Mouse (Mus musculus) embryonic facial prominence, embryonic 13.5 days (tissue): ENCODE data around the gene 4933407L21Rik. TPM values are rescaled to one million over a fixed set of nuclear protein-coding genes. Genes with fewer than 3 reads are reported as not detected.

Experiments
- ATAC-seq: fragments of 200-750 bp; cut with Nextera tagmentation; 2 replicates; pipeline ENCODE4 v1.8.0; 2017; ENCODE audit warnings: low read depth; ENCODE audit not compliant: insufficient number of reproducible peaks, insufficient read depth, low FRiP score, low TSS enrichment
- H3K27ac ChIP-seq: fragments of 300-500 bp; sonication (generic); 2 replicates; pipeline ENCODE4 v1.5.1; 2015; ENCODE audit warnings: moderate library complexity, mild to moderate bottlenecking, inconsistent platforms
- H3K27me3 ChIP-seq: fragments of 300-500 bp; sonication (generic); 2 replicates; pipeline ENCODE4 v1.6.1; 2015; ENCODE audit warnings: mild to moderate bottlenecking, inconsistent platforms
- H3K36me3 ChIP-seq: fragments of 300-500 bp; sonication (generic); 2 replicates; pipeline ENCODE4 v1.6.1; 2015; ENCODE audit warnings: mild to moderate bottlenecking, inconsistent platforms
- H3K4me1 ChIP-seq: fragments of 300-500 bp; sonication (generic); 2 replicates; pipeline ENCODE4 v1.6.1; 2015; ENCODE audit warnings: inconsistent platforms
- H3K4me2 ChIP-seq: fragments of 300-500 bp; sonication (generic); 2 replicates; pipeline ENCODE4 v1.6.1; 2015; ENCODE audit warnings: moderate library complexity, mild to moderate bottlenecking, inconsistent platforms
- H3K4me3 ChIP-seq: fragments of 300-500 bp; sonication (generic); 2 replicates; pipeline ENCODE4 v1.5.1; 2015; ENCODE audit warnings: mild to moderate bottlenecking, inconsistent platforms
- H3K9ac ChIP-seq: fragments of 300-500 bp; sonication (generic); 2 replicates; pipeline ENCODE4 v1.6.1; 2015; ENCODE audit warnings: mild to moderate bottlenecking, inconsistent platforms
- H3K9me3 ChIP-seq: fragments of 300-500 bp; sonication (generic); 2 replicates; pipeline ENCODE4 v1.6.1; 2016; ENCODE audit warnings: inconsistent platforms
- WGBS: fragments of 180-500 bp; shearing (Covaris S2); methylation state at CpG from one replicate; pipeline ENCODE4 v1.1.7; 2015; ENCODE audit warnings: mixed read lengths; 5-methylcytosine and 5-hydroxymethylcytosine counted together
- polyA plus RNA-seq: library from polyadenylated mRNA; unstranded; fragments of >200 nt; fragmentation: Nextera tagmentation; extraction: Ambion mirVana; gene quantifications from 2 replicates; pipeline ENCODE4 v1.2.1, GENCODE M21; 2015

Gene 4933407L21Rik
- polyA plus RNA-seq, 1 experiment from 2014 or later, result 0.39 TPM

- no peaks in the 10 kb centered on the region for H3K9me3 ChIP-seq
- WGBS, result 62% methylated on average over 6 of the region's 6 CpGs
- ATAC-seq, result no peak
Observed at GRCm38 (mm10) chr1:85936265-85936664, 8.0 kb downstream of the 4933407L21Rik start.

GRCm38 (mm10) chr1:85937323-85937722 is 9.0 kb downstream of the 4933407L21Rik start:
- Histone ChIP-seq H3K4me1 (peaks cover 11% of the 10 kb centered on the region), H3K4me3 (no peak overlapping the region), H3K27ac (no peak overlapping the region), H3K4me2 (no peak overlapping the region), H3K9ac (no peak overlapping the region), H3K9me3 (no peaks in the 10 kb centered on the region), H3K27me3 (no peaks in the 10 kb centered on the region), H3K36me3 (no peaks in the 10 kb centered on the region)
- ATAC-seq, result no peak
- 69% methylated on average over 1 of the region's 1 CpGs for WGBS

More at GRCm38 (mm10) chr1:85936265-85936664, 8.0 kb downstream of the 4933407L21Rik start:
- Histone ChIP-seq H3K4me1 (peaks cover 11% of the 10 kb centered on the region), H3K4me2 (no peak overlapping the region), H3K36me3 (no peaks in the 10 kb centered on the region), H3K27ac (no peak overlapping the region), H3K27me3 (no peaks in the 10 kb centered on the region), H3K9ac (no peak overlapping the region), H3K4me3 (no peak overlapping the region)

- H3K27ac ChIP-seq, result no peak overlapping the region
- ATAC-seq, result no peak
- 81% methylated on average over 8 of the region's 8 CpGs for WGBS
Observed at GRCm38 (mm10) chr1:85942318-85942717, 14.0 kb downstream of the 4933407L21Rik start.

GRCm38 (mm10) chr1:85949085-85949684 is 20.9 kb downstream of the 4933407L21Rik start:
- no peak for ATAC-seq
- H3K27me3 ChIP-seq, result no peaks in the 10 kb centered on the region
- H3K4me2 ChIP-seq, result no peak overlapping the region
- H3K27ac ChIP-seq, result no peak overlapping the region
- H3K4me3 ChIP-seq, result no peak overlapping the region
- no peaks in the 10 kb centered on the region for H3K36me3 ChIP-seq
- 90% methylated on average over 2 of the region's 2 CpGs for WGBS
- no peaks in the 10 kb centered on the region for H3K9me3 ChIP-seq
- no peak overlapping the region for H3K9ac ChIP-seq
- H3K4me1 ChIP-seq, result no peaks in the 10 kb centered on the region

More at GRCm38 (mm10) chr1:85942318-85942717, 14.0 kb downstream of the 4933407L21Rik start:
- Histone ChIP-seq H3K9me3 (no peaks in the 10 kb centered on the region), H3K9ac (no peak overlapping the region), H3K4me3 (no peak overlapping the region), H3K4me1 (no peaks in the 10 kb centered on the region), H3K36me3 (no peaks in the 10 kb centered on the region), H3K27me3 (no peaks in the 10 kb centered on the region), H3K4me2 (no peak overlapping the region)

GRCm38 (mm10) chr1:85955150-85955549 is 26.9 kb downstream of the 4933407L21Rik start:
- no peaks in the 10 kb centered on the region for H3K27me3 ChIP-seq
- no peak overlapping the region for H3K27ac ChIP-seq
- H3K9ac ChIP-seq, result no peak overlapping the region
- no peak overlapping the region for H3K4me2 ChIP-seq
- ATAC-seq, result no peak
- H3K36me3 ChIP-seq, result no peaks in the 10 kb centered on the region
- H3K4me3 ChIP-seq, result no peak overlapping the region
- peaks cover 36% of the 10 kb centered on the region for H3K4me1 ChIP-seq
- WGBS, result 59% methylated on average over 3 of the region's 3 CpGs
- H3K9me3 ChIP-seq, result no peaks in the 10 kb centered on the region

- WGBS, result 65% methylated on average over 5 of the region's 5 CpGs
- H3K4me2 ChIP-seq, result no peak overlapping the region
- no peaks in the 10 kb centered on the region for H3K36me3 ChIP-seq
- no peak overlapping the region for H3K4me3 ChIP-seq
- ATAC-seq, result no peak; the same call in 1 of the 2 replicates
- H3K9ac ChIP-seq, result no peak overlapping the region
- no peak overlapping the region for H3K27ac ChIP-seq
- H3K27me3 ChIP-seq, result no peaks in the 10 kb centered on the region
- H3K9me3 ChIP-seq, result no peaks in the 10 kb centered on the region
- H3K4me1 ChIP-seq, result peaks cover 36% of the 10 kb centered on the region
Observed at GRCm38 (mm10) chr1:85957290-85957689, 29.0 kb downstream of the 4933407L21Rik start.

GRCm38 (mm10) chr1:85957942-85958619 is 29.8 kb downstream of the 4933407L21Rik start:
- Histone ChIP-seq H3K27ac (peak overlapping the region; percentile 55; the same call in 1 of the 2 replicates), H3K4me3 (no peak overlapping the region), H3K4me2 (peak overlapping the region; percentile 18; the same call in 1 of the 2 replicates), H3K4me1 (peaks cover 36% of the 10 kb centered on the region), H3K27me3 (no peaks in the 10 kb centered on the region), H3K9ac (no peak overlapping the region), H3K9me3 (no peaks in the 10 kb centered on the region), H3K36me3 (no peaks in the 10 kb centered on the region)
- 44% methylated on average over 9 of the region's 9 CpGs for WGBS
- ATAC-seq, result no peak

GRCm38 (mm10) chr1:85959129-85959888 is 31.0 kb downstream of the 4933407L21Rik start:
- no peaks in the 10 kb centered on the region for H3K9me3 ChIP-seq
- no peak overlapping the region for H3K4me3 ChIP-seq
- H3K4me1 ChIP-seq, result peaks cover 36% of the 10 kb centered on the region
- peak overlapping the region; percentile 18; the same call in 1 of the 2 replicates for H3K4me2 ChIP-seq
- H3K36me3 ChIP-seq, result no peaks in the 10 kb centered on the region
- H3K9ac ChIP-seq, result no peak overlapping the region
- no peaks in the 10 kb centered on the region for H3K27me3 ChIP-seq
- peak overlapping the region; percentile 62 for H3K27ac ChIP-seq
- WGBS, result 51% methylated on average over 6 of the region's 6 CpGs
- no peak for ATAC-seq

- no peak for ATAC-seq
- Histone ChIP-seq H3K4me2 (no peak overlapping the region), H3K9ac (no peak overlapping the region), H3K4me1 (peaks cover 36% of the 10 kb centered on the region), H3K36me3 (no peaks in the 10 kb centered on the region), H3K27ac (no peak overlapping the region), H3K9me3 (no peaks in the 10 kb centered on the region), H3K27me3 (no peaks in the 10 kb centered on the region), H3K4me3 (no peak overlapping the region)
- 74% methylated on average over 2 of the region's 2 CpGs for WGBS
Observed at GRCm38 (mm10) chr1:85959889-85960276, 31.6 kb downstream of the 4933407L21Rik start.

GRCm38 (mm10) chr1:85960873-85961272 is 32.6 kb downstream of the 4933407L21Rik start, which contains the start of gene Gpr55:
Gene Gpr55 (minus strand): TSS chr1:85961007.
- H3K36me3 ChIP-seq, result no peaks in the 10 kb centered on the region
- ATAC-seq, result no peak
- H3K27me3 ChIP-seq, result no peaks in the 10 kb centered on the region
- no peak within 1 kb of the TSS for H3K9ac ChIP-seq
- H3K9me3 ChIP-seq, result no peaks in the 10 kb centered on the region
- no peak within 1 kb of the TSS for H3K27ac ChIP-seq
- 78% methylated on average over 5 of the region's 5 CpGs for WGBS
- peaks cover 30% of the 10 kb centered on the region for H3K4me1 ChIP-seq
- H3K4me3 ChIP-seq, result no peak within 1 kb of the TSS
- no peak within 1 kb of the TSS for H3K4me2 ChIP-seq

- H3K4me1 ChIP-seq, result peaks cover 20% of the 10 kb centered on the region
- no peak overlapping the region for H3K27ac ChIP-seq
- H3K36me3 ChIP-seq, result no peaks in the 10 kb centered on the region
- ATAC-seq, result no peak
- 80% methylated on average over 3 of the region's 3 CpGs for WGBS
- no peak overlapping the region for H3K9ac ChIP-seq
- H3K4me3 ChIP-seq, result no peak overlapping the region
- H3K4me2 ChIP-seq, result no peak overlapping the region
- no peaks in the 10 kb centered on the region for H3K27me3 ChIP-seq
- no peaks in the 10 kb centered on the region for H3K9me3 ChIP-seq
Observed at GRCm38 (mm10) chr1:85962081-85962480, 33.8 kb downstream of the 4933407L21Rik start.
